Mouse (Mus musculus): Measurements from ENCODE around the gene Prss32.

The Prss32 gene

GRCm38 (mm10) chr17:23843812-23844273, at the start of gene Prss32, which contains the start of gene Prss41:
TSS of gene Prss32 (plus strand) at chr17:23843855.
TSS of gene Prss41 (minus strand) at chr17:23844172.
- DNase-seq: peak; percentile 92

GRCm38 (mm10) chr17:23795323-23795722, 48.3 kb upstream of the Prss32 start:
- DNase-seq: no peak

DNA sequence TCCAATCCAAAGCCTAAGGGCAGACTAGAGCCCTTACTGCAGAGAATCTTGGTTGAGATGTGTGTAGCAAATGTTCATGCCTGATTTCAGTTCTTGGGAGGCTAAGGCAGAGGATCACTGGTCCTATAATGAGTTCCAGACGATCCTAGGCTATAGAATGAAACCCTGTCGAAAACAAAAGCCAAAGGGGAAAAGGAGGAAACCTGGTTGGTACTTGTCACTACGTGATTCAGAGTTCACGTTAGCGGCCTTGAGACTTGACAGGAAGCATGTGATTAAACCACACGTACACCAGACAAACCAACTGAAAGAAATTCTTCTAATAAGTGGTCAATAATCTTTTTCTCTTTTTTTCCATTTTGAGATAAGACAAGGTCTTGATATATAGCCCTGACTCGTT, 46.3 kb upstream of the Prss32 start:
- DNase-seq: no peak

DNA sequence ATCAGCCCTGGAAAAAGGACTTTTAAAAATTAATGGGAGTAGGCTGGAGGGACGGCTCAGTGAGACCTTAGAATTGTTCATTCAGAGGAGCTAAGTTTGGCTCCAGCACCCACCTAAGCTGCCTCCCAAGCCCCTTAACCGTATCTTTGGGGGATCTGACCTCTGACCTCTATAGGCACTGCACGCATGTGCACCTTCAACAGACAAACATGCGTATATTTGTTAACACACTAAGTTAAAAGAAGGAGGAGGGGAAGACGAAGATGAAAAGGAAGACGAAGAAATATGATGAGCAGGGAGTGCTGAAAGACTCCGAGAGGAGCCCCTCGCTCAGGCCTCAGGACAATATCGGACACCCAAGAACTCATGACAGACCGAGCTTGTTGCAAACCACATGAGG, 42.0 kb upstream of the Prss32 start:
- peak; percentile 93 for DNase-seq

GRCm38 (mm10) chr17:23802746-23803365, 40.8 kb upstream of the Prss32 start:
- DNase-seq: peak; percentile 100

- no peak for DNase-seq
These were observed 40.2 kb upstream of the Prss32 start for GRCm38 (mm10) chr17:23803366-23804041.

GRCm38 (mm10) chr17:23804426-23805085, 39.1 kb upstream of the Prss32 start:
- no peak for DNase-seq

DNA sequence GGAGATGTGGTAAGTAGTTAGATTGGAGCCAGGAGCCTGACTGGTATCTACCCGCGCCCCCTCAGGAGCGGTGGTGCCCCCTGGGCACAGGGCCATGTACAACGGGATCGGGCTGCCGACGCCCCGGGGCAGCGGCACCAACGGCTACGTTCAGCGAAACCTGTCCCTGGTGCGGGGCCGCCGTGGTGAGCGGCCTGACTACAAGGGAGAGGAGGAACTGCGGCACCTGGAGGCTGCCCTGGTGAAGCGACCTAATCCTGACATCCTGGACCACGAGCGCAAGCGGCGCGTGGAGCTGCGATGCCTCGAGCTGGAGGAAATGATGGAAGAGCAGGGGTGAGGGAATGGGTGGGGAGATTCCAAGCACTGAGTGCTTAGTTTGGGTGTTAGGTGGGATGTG, 36.8 kb upstream of the Prss32 start:
- peak; percentile 95 for DNase-seq

DNA sequence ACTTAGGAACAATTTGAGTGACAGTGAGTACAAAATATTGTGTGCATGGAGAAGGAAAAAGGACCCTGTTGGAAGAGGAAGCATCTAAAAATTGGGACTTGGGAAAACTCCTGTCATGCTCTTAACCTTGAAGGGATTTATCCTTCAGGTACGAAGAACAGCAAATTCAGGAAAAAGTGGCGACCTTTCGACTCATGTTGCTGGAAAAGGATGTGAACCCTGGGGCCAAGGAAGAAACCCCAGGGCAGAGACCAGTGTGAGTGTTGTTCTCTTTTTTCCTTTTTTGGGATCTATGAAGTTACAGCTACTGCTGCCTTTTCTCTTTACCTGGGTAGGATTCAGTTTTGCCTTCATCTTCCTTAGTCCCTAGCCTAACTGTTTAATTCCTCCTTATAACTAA, 35.7 kb upstream of the Prss32 start:
- no peak for DNase-seq

- DNase-seq: peak; percentile 93
These were observed 28.0 kb upstream of the Prss32 start for GRCm38 (mm10) chr17:23815641-23816040.

GRCm38 (mm10) chr17:23818579-23818978, 25.1 kb upstream of the Prss32 start:
- peak; percentile 76 for DNase-seq

DNA sequence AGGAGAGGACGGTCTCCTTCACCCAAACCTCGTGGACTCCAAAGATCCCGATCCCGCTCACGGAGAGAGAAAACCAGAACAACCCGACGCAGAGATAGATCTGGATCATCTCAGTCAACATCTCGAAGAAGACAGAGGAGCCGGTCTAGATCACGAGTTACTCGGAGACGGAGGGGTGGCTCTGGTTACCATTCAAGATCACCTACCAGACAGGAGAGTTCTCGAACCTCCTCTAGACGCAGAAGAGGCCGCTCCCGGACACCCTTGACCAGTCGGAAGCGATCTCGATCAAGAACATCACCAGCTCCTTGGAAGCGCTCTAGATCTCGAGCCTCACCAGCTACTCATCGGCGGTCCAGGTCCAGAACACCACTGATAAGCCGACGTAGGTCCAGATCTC, 24.4 kb upstream of the Prss32 start:
- DNase-seq: peak; percentile 91

- no peak for DNase-seq
These were observed 22.9 kb upstream of the Prss32 start for GRCm38 (mm10) chr17:23820731-23821130.

GRCm38 (mm10) chr17:23822094-23822493, 21.6 kb upstream of the Prss32 start:
- DNase-seq: no peak

- DNase-seq: no peak
These were observed 20.6 kb upstream of the Prss32 start for GRCm38 (mm10) chr17:23823018-23823417.

- DNase-seq: no peak
These were observed 20.0 kb upstream of the Prss32 start for GRCm38 (mm10) chr17:23823614-23824013.

- no peak for DNase-seq
These were observed 18.1 kb upstream of the Prss32 start for GRCm38 (mm10) chr17:23825591-23825990.

GRCm38 (mm10) chr17:23828271-23829001, 15.2 kb upstream of the Prss32 start:
- peak; percentile 97 for DNase-seq

- peak; percentile 99 for DNase-seq
These were observed 14.5 kb upstream of the Prss32 start, which contains the start of gene Elob for GRCm38 (mm10) chr17:23829064-23829619. TSS of gene Elob (minus strand) at chr17:23829136.

- no peak for DNase-seq
These were observed 12.5 kb upstream of the Prss32 start for GRCm38 (mm10) chr17:23831201-23831600.

GRCm38 (mm10) chr17:23836006-23836575, 7.6 kb upstream of the Prss32 start, which contains the start of gene Prss33:
TSS of gene Prss33 (minus strand) at chr17:23836056.
- no peak for DNase-seq

DNA sequence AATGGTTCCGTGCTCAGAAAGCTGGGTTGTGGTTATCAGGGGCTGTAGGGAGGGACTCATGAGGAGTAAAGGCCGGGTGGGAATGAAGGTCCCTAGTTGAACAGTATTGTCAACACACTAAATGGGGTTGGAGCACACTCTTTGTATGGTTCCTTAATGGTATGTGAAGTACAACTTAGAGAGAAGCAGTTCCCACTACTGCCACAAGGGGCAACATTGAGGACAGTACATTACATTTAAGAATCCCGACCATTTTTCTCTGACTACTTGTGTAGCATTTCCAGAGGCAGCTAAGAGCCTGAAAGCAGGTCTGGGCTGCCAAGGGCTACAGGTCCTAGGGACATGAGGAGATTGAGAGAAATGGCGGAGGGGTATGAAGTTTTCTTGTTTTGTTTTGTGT, 2.5 kb upstream of the Prss32 start:
- DNase-seq: peak; percentile 82
